Mouse (Mus musculus) mesoderm, embryonic 11.5 days (tissue): ENCODE data around the gene Irf2.
A peak's percentile ranks its signal among the peaks of the same experiment; 100 is the strongest.

ENCODE experiments used
- DNase-seq: peaks from one replicate; pipeline ENCODE4 v3.0.0-alpha.2; 2012; ENCODE audit warnings: low read depth, low spot score

Irf2 gene

DNA sequence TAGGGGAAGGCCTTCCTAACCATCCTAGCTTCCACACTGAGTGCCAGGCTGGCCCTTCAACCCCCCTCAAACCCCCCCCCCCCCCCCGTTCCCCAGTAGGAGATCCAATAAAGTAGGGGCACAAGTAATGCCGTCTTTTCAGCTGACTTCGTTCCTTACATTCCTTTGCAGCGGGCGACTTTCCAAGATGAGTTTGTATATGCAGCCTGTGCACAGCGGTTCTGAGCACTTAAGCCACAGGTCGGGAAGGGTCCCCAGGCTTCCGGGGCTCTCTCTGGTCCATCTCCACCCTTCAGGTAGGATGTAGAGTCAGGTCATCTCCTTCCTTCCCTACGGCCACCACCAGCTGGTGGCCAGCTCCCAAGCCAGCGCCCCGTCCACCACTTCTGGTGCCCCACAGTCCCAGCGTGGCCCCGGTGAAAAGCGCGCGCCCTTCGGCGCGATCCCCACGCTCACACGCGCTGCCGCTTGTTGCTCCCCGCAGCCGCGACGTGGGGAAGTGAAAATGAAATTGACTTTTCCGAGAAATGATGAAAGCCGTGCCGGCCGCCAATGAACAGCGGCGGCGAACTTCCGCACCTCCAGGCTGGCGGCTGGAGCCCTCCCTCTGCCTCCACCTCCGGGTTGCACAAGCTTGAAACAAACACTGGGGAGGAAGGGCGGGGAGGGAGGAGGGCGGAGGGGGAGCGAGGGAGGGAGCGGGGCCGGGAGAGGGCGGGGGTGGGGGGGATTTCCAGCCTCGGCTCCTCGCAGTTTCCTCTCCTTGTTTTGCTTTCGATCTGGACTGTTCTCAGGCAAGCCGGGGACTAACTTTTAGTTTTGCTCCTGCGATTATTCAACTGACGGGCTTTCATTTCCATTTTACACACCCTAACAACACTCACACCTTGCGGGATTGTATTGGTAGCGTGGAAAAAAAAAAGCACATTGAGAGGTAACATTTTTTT is at the start of gene Irf2:
Gene Irf2 (plus strand): TSS at position 730 of the 947 bp plus-strand sequence.
- peak; percentile 91 for DNase-seq

DNA sequence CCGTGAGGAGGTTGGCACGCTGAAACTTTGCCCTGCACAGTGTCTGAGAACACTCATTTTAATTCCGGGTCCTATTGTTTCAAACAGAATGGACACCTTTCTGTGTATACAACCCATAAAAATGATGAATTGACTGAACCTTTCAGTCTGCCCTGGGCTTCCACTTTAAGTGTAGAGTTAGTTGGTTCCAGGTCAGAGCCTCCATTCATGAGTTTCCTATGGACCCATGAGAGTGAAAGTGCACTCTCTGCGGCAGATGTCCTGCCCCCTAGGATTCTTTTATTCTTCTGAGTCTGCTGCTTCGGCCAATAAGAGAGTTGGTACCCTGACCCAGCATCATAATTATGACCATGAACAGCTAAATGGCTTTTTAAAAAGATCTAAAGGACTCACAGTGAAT is 49.4 kb upstream of the Irf2 start:
- DNase-seq, result peak; percentile 59

DNA sequence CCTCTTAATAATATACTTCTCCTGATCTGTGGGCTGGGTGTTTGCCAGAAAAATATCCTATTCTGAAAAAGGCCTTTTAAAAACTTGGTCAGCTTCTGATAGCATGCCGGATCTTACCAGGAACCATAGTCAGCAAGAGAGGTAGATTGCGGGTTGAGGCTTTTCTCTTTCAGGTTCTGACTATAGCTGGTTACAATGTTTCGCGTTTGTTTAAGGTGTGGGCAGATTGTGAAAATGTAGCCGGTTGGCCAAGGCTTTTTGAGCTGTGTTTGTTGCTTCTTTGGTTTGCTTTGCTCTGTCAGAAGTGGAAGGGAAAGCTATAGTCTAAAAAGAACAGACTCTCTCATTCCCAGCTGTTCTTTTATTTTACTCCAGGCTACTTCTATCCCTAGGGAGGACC is 49.0 kb upstream of the Irf2 start:
- DNase-seq, result no peak

DNA sequence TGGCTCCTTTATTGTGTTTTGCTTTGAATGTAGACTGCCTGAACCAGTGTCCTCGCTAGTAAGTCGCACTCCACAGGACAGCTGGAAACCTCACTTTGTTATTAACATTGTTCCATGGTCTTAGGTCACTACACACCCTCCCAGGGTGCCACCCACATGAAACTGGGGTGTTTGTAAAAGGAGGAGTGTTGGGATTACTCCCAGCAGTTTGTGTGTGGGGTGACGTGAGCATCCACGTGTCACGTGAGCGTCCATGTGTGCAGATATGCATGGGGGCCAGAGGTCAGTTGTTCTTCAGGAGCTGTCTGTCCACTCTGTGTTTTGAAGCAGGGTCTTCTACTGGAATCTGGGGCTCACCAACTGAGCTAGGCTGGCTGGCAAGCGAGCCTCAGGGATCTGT is 48.2 kb upstream of the Irf2 start:
- DNase-seq, result no peak

DNA sequence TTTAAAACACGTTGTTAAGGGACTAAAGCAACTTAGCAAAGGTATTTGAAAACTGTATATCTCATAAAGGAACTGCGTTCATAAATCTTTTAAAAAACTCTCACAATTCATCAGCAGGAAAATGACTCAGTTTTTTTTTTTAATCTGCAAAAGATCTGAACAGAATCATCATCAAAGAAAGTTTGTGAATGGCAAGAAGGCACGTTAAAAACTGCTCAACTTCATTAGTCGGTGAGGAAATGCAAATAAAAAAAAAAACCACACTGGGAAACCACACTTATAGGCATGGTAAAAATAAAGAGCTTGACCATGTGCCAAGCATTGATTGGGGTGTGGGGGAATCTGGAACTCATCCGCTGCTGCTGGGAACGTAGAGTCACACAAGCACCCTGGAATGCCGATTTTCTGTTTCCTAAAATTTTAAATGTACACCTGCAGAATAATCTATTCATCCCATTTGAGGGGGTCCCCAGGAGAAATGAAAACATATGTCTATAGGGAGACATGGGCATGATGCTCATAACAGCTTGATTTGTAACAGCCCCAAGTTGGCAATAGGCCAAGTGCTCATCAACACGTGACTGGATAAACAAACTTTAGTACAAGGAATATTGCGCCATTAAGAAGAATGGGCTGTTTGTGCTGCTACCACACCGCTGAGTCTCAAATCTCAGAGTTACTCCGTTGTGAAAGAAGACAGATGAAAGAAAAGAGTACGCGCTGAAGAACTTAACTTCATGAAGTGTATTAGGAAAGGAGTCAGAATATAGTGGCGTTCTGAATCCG is 43.1 kb upstream of the Irf2 start:
- peak; percentile 19 for DNase-seq

GRCm38 (mm10) chr8:46697566-46697965 is 42.0 kb upstream of the Irf2 start:
- no peak for DNase-seq

DNA sequence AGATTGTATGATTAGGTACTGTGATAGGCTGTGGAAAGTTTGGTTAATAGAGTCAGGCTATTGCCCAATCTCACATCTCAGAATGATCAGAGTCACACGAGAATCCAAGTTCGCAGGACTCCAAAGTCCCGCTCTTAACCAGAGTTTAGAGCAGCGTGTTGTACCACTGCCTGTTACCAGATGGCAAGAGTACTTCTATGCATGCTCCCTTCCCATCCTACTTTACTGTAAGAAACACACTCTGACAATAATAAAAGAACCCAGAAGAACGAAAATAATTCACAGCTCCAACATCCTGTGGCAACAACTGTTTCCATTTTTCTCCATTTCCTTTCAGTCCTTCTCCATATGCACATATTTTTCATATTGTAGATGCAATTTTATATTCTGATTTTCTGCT is 41.4 kb upstream of the Irf2 start:
- DNase-seq, result no peak

DNA sequence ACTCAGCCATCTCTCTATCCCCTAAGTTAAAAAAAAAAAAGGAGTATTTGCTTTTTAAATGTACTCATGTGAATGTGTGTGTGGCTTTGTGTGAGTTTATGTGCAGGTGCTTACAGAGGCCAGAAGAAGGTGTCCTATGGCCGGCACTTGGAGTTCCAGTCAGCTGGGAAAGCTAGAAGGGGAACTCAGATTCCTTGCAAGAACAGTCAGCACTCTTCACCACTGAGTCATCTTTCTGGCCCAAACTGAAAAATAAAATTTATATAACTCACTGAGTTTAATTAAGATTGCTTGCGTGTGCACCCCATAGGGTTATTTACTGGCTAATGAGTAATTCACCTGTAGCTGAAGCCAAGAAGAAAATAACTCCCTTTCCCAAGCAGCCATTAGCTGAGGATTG is 34.4 kb upstream of the Irf2 start:
- no peak for DNase-seq

DNA sequence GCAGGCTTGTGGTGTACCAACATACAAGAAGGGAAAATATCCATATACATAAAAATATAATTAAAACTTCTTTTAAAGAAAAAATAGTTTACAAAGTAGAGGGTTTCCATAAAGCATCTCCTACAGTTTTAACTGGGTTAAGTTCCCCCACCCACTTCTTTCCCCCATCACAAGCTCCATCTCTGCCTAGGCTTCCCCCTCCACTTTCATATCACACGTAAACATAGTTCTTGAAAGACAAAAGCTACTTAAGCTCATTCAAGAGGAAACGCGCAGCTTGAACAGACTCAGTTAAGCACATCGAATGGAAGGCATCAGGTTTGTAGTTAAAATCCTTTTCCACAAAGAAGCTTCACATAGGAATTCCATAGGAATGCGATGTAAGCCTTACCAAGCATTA is 32.8 kb upstream of the Irf2 start:
- DNase-seq, result no peak

DNA sequence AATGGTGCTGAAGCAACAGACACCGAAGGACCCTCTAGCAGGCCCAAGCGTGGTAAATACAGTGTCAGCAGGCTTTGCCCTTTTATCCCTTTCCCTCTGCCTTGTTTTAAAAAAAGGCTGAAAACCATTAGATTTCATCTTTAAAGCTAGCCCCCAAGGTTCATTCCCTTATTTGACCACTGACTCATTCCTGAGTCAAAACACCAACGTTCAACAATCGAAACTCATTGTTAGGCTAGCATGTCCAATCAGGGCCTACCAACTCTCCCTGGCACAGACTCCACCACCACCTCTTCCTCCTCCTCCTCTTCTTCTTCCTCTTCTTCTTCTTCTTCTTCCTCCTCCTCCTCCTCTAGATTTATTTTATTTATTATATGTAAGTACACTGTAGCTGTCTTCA is 30.2 kb upstream of the Irf2 start:
- DNase-seq, result no peak

- no peak for DNase-seq
Measured at GRCm38 (mm10) chr8:46710289-46710688, 29.2 kb upstream of the Irf2 start.

- DNase-seq, result no peak
Measured at GRCm38 (mm10) chr8:46711496-46711895, 28.0 kb upstream of the Irf2 start.

- DNase-seq, result no peak
Measured at GRCm38 (mm10) chr8:46713178-46713577, 26.4 kb upstream of the Irf2 start.

DNA sequence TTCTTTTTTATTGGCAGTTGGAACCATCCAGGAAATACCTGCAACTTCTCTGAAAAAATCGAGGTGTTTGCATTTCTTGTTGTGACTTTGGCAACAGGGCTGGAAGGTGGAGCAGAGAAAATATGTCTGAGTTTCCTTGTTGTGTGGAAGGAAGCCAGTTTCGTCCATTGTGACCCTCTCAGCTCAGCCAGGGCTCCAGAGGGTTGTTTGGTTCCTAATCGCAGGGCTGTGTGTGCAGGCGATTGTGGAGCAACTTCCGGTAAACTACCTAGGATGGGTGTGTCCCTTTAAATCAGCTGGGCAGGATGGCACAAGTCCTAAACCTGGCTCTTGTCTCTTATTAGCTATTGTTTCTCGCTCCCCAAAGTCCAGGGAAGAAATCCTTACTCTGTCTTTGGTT is 25.7 kb upstream of the Irf2 start:
- no peak for DNase-seq

- no peak for DNase-seq
Measured at GRCm38 (mm10) chr8:46714400-46714799, 25.1 kb upstream of the Irf2 start.

- no peak for DNase-seq
Measured at GRCm38 (mm10) chr8:46716477-46716876, 23.1 kb upstream of the Irf2 start.

GRCm38 (mm10) chr8:46717170-46717569 is 22.4 kb upstream of the Irf2 start:
- DNase-seq, result no peak

- DNase-seq, result no peak
Measured at GRCm38 (mm10) chr8:46718301-46718700, 21.2 kb upstream of the Irf2 start.

DNA sequence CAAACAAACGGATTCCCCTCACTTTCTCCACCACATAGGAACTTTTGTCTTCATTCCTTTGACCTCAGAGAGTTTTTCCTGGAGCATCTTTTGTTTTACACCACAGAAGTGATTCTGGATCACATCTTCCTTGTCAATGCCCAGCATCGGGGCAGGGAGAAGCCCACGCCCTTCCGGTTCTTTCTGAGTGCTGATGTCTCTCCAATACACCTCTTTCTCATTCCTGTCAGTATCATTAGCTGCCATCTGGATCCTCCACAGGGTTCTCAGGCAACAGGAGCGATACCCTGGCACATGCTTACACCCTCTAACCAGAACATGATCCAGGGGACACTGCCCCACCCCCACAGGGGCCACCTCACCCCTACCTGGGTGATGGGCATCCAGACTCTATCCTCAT is 20.8 kb upstream of the Irf2 start:
- no peak for DNase-seq

- no peak for DNase-seq
Measured at GRCm38 (mm10) chr8:46720656-46721055, 18.9 kb upstream of the Irf2 start.

GRCm38 (mm10) chr8:46721065-46721845 is 18.3 kb upstream of the Irf2 start:
- no peak for DNase-seq

DNA sequence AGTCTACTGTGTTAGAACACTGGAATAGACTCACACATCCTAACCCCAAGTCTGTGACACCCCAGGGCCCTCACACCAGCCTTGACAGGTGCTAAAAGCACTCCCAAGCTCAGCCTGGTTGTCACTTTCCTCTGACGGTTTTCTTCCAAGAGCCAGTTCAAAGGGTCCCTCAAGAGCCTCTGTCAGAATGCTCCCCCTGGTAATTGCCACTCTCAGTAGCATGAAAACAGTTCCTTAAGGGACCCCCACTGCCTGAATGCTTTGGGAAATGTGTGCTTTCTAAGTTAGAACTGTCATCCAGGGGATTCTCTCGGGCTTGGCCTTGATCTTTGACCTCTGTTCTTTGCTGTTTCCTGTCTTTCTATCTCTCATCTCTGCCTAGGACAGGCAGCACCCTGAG is 17.0 kb upstream of the Irf2 start:
- no peak for DNase-seq
